Mouse (Mus musculus) heart, embryonic 15.5 days (tissue): ENCODE results near the gene Acad10. TPM values are rescaled to one million over a fixed set of nuclear protein-coding genes. Genes with fewer than 3 reads are reported as not detected.
A peak's percentile ranks its signal among the peaks of the same experiment; 100 is the strongest.
"Not testable (repeated sequence)": the region's sequence is repeated elsewhere in the genome, so short reads cannot be mapped to it uniquely, and the experiment has no call there.

Experiments
- ATAC-seq: fragments of 200-750 bp; cut with Nextera tagmentation; replicated peaks from 2 replicates; pipeline ENCODE4 v1.8.0; 2017; ENCODE audit warnings: low read depth, moderate TSS enrichment; ENCODE audit not compliant: insufficient number of reproducible peaks, insufficient read depth, low FRiP score
- H3K27ac ChIP-seq: fragments of 300-500 bp; sonication (generic); 2 replicates; pipeline ENCODE4 v1.5.1; 2015; ENCODE audit warnings: mild to moderate bottlenecking, inconsistent platforms
- H3K27me3 ChIP-seq: fragments of 300-500 bp; sonication (generic); 2 replicates; pipeline ENCODE4 v1.6.1; 2015; ENCODE audit warnings: inconsistent platforms
- H3K36me3 ChIP-seq: fragments of 300-500 bp; sonication (generic); 2 replicates; pipeline ENCODE4 v1.6.1; 2015; ENCODE audit warnings: mild to moderate bottlenecking, inconsistent platforms
- H3K4me1 ChIP-seq: fragments of 300-500 bp; sonication (generic); replicated peaks from 2 replicates; pipeline ENCODE4 v1.6.1; 2015; ENCODE audit warnings: inconsistent platforms
- H3K4me2 ChIP-seq: fragments of 300-500 bp; sonication (generic); 2 replicates; pipeline ENCODE4 v1.6.1; 2015; ENCODE audit warnings: inconsistent platforms, mild to moderate bottlenecking, moderate library complexity
- H3K4me3 ChIP-seq: fragments of 300-500 bp; sonication (generic); 2 replicates; pipeline ENCODE4 v1.5.1; 2015; ENCODE audit warnings: mild to moderate bottlenecking, inconsistent platforms
- H3K9ac ChIP-seq: fragments of 300-500 bp; sonication (generic); 2 replicates; pipeline ENCODE4 v1.6.1; 2015; ENCODE audit warnings: mild to moderate bottlenecking, inconsistent platforms
- H3K9me3 ChIP-seq: fragments of 300-500 bp; sonication (generic); replicated peaks from 2 replicates; pipeline ENCODE4 v1.6.1; 2016; ENCODE audit warnings: inconsistent platforms
- WGBS: fragments of 180-500 bp; shearing (Covaris S2); methylation state at CpG from one replicate; pipeline ENCODE4 v1.1.7; 2015; ENCODE audit warnings: mixed read lengths; 5-methylcytosine and 5-hydroxymethylcytosine counted together
- polyA plus RNA-seq: library from polyadenylated mRNA; unstranded; fragments of >200 nt; fragmentation: Nextera tagmentation; extraction: Ambion mirVana; gene quantifications from 2 replicates; pipeline ENCODE4 v1.2.1, GENCODE M21; 2015

The Acad10 gene
- polyA plus RNA-seq, 1 experiment from 2014 or later = 1.6 TPM

GRCm38 (mm10) chr5:121686113-121686898 lies 26.0 kb upstream of the Acad10 start:
- Histone ChIP-seq H3K4me1 (peaks cover 28% of the 10 kb centered on the region), H3K36me3 (peaks cover 44% of the 10 kb centered on the region), H3K9me3 (no peaks in the 10 kb centered on the region), H3K27ac (peak overlapping the region; percentile 42), H3K27me3 (no peaks in the 10 kb centered on the region), H3K4me3 (no peak overlapping the region), H3K4me2 (peak overlapping the region; percentile 29), H3K9ac (no peak overlapping the region)
- WGBS = 37% methylated on average over 15 of the region's 15 CpGs
- ATAC-seq = no peak

GRCm38 (mm10) chr5:121685495-121685894 lies 25.2 kb upstream of the Acad10 start:
- ATAC-seq = 0 out of 2 replicates have a peak, but pooled peaks have one; percentile 38
- Histone ChIP-seq H3K27ac (peak overlapping the region; percentile 42), H3K4me3 (no peak overlapping the region), H3K36me3 (peaks cover 51% of the 10 kb centered on the region), H3K27me3 (no peaks in the 10 kb centered on the region), H3K9me3 (no peaks in the 10 kb centered on the region), H3K4me2 (no peak overlapping the region), H3K4me1 (peaks cover 25% of the 10 kb centered on the region), H3K9ac (no peak overlapping the region)
- WGBS = 66% methylated on average over 6 of the region's 6 CpGs

GRCm38 (mm10) chr5:121682250-121682649 lies 21.9 kb upstream of the Acad10 start:
- H3K27me3 ChIP-seq = no peaks in the 10 kb centered on the region
- 94% methylated on average over 2 of the region's 2 CpGs for WGBS
- H3K9ac ChIP-seq = no peak overlapping the region
- H3K4me3 ChIP-seq = no peak overlapping the region
- 0 out of 2 replicates have a peak, but pooled peaks have one; percentile 50 for ATAC-seq
- H3K36me3 ChIP-seq = peaks cover 81% of the 10 kb centered on the region
- H3K4me2 ChIP-seq = no peak overlapping the region
- no peaks in the 10 kb centered on the region for H3K9me3 ChIP-seq
- H3K27ac ChIP-seq = no peak overlapping the region
- peaks cover 25% of the 10 kb centered on the region for H3K4me1 ChIP-seq

- WGBS = 78% methylated on average over 3 of the region's 3 CpGs
- ATAC-seq = no peak
- Histone ChIP-seq H3K9ac (no peak overlapping the region), H3K4me2 (no peak overlapping the region), H3K36me3 (peaks cover 37% of the 10 kb centered on the region), H3K27ac (no peak overlapping the region), H3K27me3 (no peaks in the 10 kb centered on the region), H3K4me3 (no peak overlapping the region), H3K9me3 (no peaks in the 10 kb centered on the region; the same call in 1 of the 2 replicates), H3K4me1 (no peaks in the 10 kb centered on the region)
Observed at GRCm38 (mm10) chr5:121670412-121670811, 10.1 kb upstream of the Acad10 start.

- WGBS = 68% methylated on average over 6 of the region's 6 CpGs
Observed at GRCm38 (mm10) chr5:121668411-121668810, 8.1 kb upstream of the Acad10 start.

GRCm38 (mm10) chr5:121667067-121667466 lies 6.8 kb upstream of the Acad10 start:
- no peak overlapping the region for H3K4me3 ChIP-seq
- no peaks in the 10 kb centered on the region; the same call in 1 of the 2 replicates for H3K9me3 ChIP-seq
- H3K36me3 ChIP-seq = peaks cover 46% of the 10 kb centered on the region
- no peaks in the 10 kb centered on the region for H3K27me3 ChIP-seq
- 88% methylated on average over 4 of the region's 4 CpGs for WGBS
- no peak overlapping the region for H3K9ac ChIP-seq
- no peak for ATAC-seq
- H3K4me1 ChIP-seq = no peaks in the 10 kb centered on the region
- no peak overlapping the region for H3K27ac ChIP-seq
- H3K4me2 ChIP-seq = no peak overlapping the region

More at GRCm38 (mm10) chr5:121668411-121668810, 8.1 kb upstream of the Acad10 start:
- no peak overlapping the region for H3K4me3 ChIP-seq
- ATAC-seq = no peak
- no peaks in the 10 kb centered on the region for H3K4me1 ChIP-seq
- no peak overlapping the region for H3K27ac ChIP-seq
- no peaks in the 10 kb centered on the region for H3K27me3 ChIP-seq
- H3K36me3 ChIP-seq = peaks cover 44% of the 10 kb centered on the region
- H3K9me3 ChIP-seq = no peaks in the 10 kb centered on the region; the same call in 1 of the 2 replicates
- no peak overlapping the region for H3K4me2 ChIP-seq
- no peak overlapping the region for H3K9ac ChIP-seq

GRCm38 (mm10) chr5:121664971-121665370 lies 4.7 kb upstream of the Acad10 start:
- Histone ChIP-seq H3K4me1 (peaks cover 10% of the 10 kb centered on the region), H3K4me3 (no peak overlapping the region), H3K27me3 (no peaks in the 10 kb centered on the region), H3K4me2 (no peak overlapping the region), H3K36me3 (peaks cover 43% of the 10 kb centered on the region), H3K9ac (no peak overlapping the region), H3K27ac (no peak overlapping the region), H3K9me3 (no peaks in the 10 kb centered on the region)
- no peak for ATAC-seq
- WGBS = 95% methylated on average over 9 of the region's 9 CpGs

- WGBS = 80% methylated on average over 6 of the region's 6 CpGs
- H3K4me3 ChIP-seq = no peak overlapping the region
- no peaks in the 10 kb centered on the region for H3K27me3 ChIP-seq
- no peak overlapping the region for H3K27ac ChIP-seq
- peaks cover 38% of the 10 kb centered on the region for H3K36me3 ChIP-seq
- H3K9me3 ChIP-seq = no peaks in the 10 kb centered on the region
- peaks cover 15% of the 10 kb centered on the region for H3K4me1 ChIP-seq
- no peak for ATAC-seq
- no peak overlapping the region for H3K9ac ChIP-seq
- H3K4me2 ChIP-seq = no peak overlapping the region
Observed at GRCm38 (mm10) chr5:121664078-121664477, 3.8 kb upstream of the Acad10 start.

GRCm38 (mm10) chr5:121663456-121663855 lies 3.1 kb upstream of the Acad10 start:
- H3K9me3 ChIP-seq = no peaks in the 10 kb centered on the region
- no peaks in the 10 kb centered on the region for H3K27me3 ChIP-seq
- ATAC-seq = no peak
- no peak overlapping the region for H3K27ac ChIP-seq
- H3K9ac ChIP-seq = no peak overlapping the region
- 87% methylated on average over 8 of the region's 8 CpGs for WGBS
- no peak overlapping the region for H3K4me3 ChIP-seq
- H3K4me1 ChIP-seq = peaks cover 15% of the 10 kb centered on the region
- H3K4me2 ChIP-seq = no peak overlapping the region
- H3K36me3 ChIP-seq = peaks cover 36% of the 10 kb centered on the region

GRCm38 (mm10) chr5:121661494-121661893 lies 1.2 kb upstream of the Acad10 start:
- Histone ChIP-seq H3K4me3 (peak overlapping the region; percentile 90), H3K4me1 (peaks cover 15% of the 10 kb centered on the region), H3K27me3 (no peaks in the 10 kb centered on the region), H3K9ac (peak overlapping the region; percentile 88), H3K36me3 (peaks cover 28% of the 10 kb centered on the region), H3K27ac (no peak overlapping the region), H3K9me3 (no peaks in the 10 kb centered on the region), H3K4me2 (peak overlapping the region; percentile 74)
- ATAC-seq = no peak
- WGBS = 82% methylated on average over 5 of the region's 5 CpGs

GRCm38 (mm10) chr5:121660897-121661254 lies 562 bp upstream of the Acad10 start:
- WGBS = under 1% methylated on average over 25 of the region's 26 CpGs

GRCm38 (mm10) chr5:121657656-121658055 lies 2.7 kb downstream of the Acad10 start:
- not testable (repeated sequence) for H3K4me2 ChIP-seq, H3K27me3 ChIP-seq, H3K4me3 ChIP-seq, H3K36me3 ChIP-seq, H3K9me3 ChIP-seq, ATAC-seq, H3K9ac ChIP-seq, H3K27ac ChIP-seq
- 90% methylated on average over 6 of the region's 6 CpGs for WGBS
- peaks cover 15% of the 10 kb centered on the region for H3K4me1 ChIP-seq

More at GRCm38 (mm10) chr5:121660897-121661254, 562 bp upstream of the Acad10 start:
- Histone ChIP-seq H3K27me3 (no peaks in the 10 kb centered on the region), H3K4me3 (peak overlapping the region; percentile 90), H3K9me3 (no peaks in the 10 kb centered on the region), H3K4me1 (peaks cover 15% of the 10 kb centered on the region), H3K9ac (peak overlapping the region; percentile 88), H3K4me2 (peak overlapping the region; percentile 74), H3K36me3 (peaks cover 28% of the 10 kb centered on the region), H3K27ac (peak overlapping the region; percentile 63)
- no peak for ATAC-seq
